Mouse (Mus musculus): ENCODE measurements around the gene Kank1. TPM values are rescaled to one million over a fixed set of nuclear protein-coding genes. Genes with fewer than 3 reads are reported as not detected.

Gene Kank1
- polyA plus RNA-seq, 1 experiment from 2014 or later, result 13.5 TPM

DNA sequence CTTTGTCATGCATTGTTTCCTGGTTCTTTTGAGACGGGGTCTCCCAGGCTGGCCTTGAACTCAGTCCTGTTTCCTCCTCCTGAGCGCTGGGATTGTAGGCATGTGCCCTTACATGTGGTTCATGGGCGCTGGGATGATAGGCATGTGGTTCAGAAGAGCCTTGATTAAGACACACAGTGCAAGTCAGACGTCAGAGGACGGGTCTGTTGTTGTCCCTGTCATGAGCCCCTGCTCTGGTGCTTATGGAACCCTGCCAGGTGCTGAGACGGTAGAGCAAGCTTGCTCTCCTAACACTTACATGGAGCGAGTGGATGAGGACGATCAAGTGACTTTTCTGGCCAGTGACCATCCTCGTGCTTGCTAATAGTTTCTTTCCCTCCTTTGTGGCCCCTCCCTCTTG, 143.9 kb downstream of the Kank1 start:
- WGBS, result 86% methylated on average over 9 of the region's 9 CpGs
- Histone ChIP-seq H3K9ac (no peak overlapping the region), H3K4me1 (peaks cover 6% of the 10 kb centered on the region), H3K4me3 (no peak overlapping the region), H3K9me3 (no peaks in the 10 kb centered on the region), H3K4me2 (replicated peaks) (no peak overlapping the region), H3K27ac (no peak overlapping the region), H3K36me3 (no peaks in the 10 kb centered on the region), H3K27me3 (replicated peaks) (no peaks in the 10 kb centered on the region)
- no peak for ATAC-seq (ENCODE audit: low FRiP score, low read depth)

DNA sequence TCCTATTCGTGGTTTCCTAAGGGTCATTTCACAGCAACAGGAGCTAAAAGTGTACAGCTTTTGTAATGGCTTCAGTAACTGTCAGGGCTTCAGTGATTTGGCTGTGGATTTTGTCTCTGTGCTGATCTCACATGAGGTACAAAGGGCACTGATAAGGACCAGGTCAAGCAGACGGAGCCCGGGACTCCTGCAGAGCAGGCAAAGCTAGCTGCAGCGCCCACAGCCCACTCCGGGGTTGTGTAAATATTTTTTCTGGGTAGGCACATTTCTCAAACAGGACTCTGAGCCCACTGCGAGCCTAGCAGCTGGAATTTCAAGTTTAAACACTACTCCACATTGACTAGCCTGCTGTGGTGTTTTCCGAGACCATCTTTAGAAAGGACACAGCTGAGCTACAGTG, 145.2 kb downstream of the Kank1 start:
- Histone ChIP-seq H3K27me3 (replicated peaks) (no peaks in the 10 kb centered on the region), H3K36me3 (no peaks in the 10 kb centered on the region), H3K9me3 (no peaks in the 10 kb centered on the region), H3K4me2 (replicated peaks) (no peak overlapping the region), H3K4me1 (peaks cover 6% of the 10 kb centered on the region), H3K27ac (no peak overlapping the region), H3K9ac (no peak overlapping the region), H3K4me3 (no peak overlapping the region)
- WGBS, result 50% methylated on average over 7 of the region's 7 CpGs
- no peak for ATAC-seq (ENCODE audit: low FRiP score, low read depth)

DNA sequence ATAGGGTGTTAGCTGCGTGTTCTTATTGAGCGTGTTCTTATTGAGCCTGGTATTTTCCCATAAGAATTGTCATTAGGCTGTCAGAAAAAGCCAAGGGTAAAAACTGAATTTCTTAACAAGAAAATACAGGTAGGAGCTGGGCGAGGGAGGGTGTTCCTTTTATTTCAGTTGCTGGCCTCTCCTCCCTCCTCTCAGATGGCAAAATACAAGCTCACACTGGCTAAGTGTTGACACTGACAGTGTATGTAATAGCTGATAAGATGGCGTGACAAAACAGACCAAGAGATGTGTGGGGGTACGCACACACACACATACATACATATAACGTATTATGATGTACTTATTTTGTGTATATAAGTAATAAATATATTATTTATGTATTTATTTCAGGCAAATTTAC, 145.7 kb downstream of the Kank1 start:
- no peaks in the 10 kb centered on the region for H3K9me3 ChIP-seq
- 85% methylated on average over 6 of the region's 6 CpGs for WGBS
- H3K27ac ChIP-seq, result no peak overlapping the region
- no peaks in the 10 kb centered on the region for H3K27me3 ChIP-seq (replicated peaks)
- H3K9ac ChIP-seq, result no peak overlapping the region
- peaks cover 6% of the 10 kb centered on the region for H3K4me1 ChIP-seq
- H3K36me3 ChIP-seq, result no peaks in the 10 kb centered on the region
- no peak for ATAC-seq (ENCODE audit: low FRiP score, low read depth)
- H3K4me2 ChIP-seq (replicated peaks), result no peak overlapping the region
- no peak overlapping the region for H3K4me3 ChIP-seq

DNA sequence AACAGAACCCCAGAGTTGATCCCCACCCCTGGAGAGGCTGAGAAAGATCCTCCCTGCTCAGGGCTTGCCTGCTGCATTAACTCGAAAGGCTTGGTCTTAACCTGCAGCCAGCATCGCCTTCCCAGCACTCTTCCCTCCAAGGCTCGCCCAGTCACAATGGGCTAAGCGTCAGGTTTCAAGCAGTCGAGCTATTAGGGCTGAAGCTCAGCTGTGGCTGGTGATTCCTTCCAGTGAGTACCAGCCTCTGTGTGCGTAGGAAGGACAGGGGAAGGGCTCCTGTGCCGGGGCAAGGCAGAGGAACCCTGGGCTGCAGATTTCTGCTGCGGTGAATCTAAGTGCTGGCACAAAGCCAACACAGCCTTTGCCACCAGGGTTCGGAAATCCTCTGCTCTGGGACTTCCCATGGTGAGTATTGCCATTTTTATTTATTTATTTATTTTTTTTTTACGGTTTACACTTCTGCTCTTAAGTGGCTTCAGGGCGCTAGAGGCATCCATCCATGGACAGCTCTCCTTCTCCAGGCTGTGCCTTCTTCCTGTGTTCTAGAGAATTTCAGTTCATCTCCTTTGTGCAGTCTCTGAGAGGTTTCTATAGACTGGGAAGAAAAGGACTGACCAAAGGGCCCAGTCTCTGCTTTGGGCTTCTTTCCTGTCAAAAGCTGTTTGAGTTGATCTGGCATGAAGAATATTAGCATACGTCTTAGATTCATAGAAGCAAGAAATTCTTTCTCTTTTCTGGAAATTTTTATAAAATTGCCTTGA, 146.8 kb downstream of the Kank1 start:
- ATAC-seq (ENCODE audit: low FRiP score, low read depth), result peak; percentile 63; the same call in 1 of the 2 replicates
- Histone ChIP-seq H3K27ac (no peak overlapping the region), H3K4me1 (peaks cover 6% of the 10 kb centered on the region), H3K9ac (no peak overlapping the region), H3K4me3 (no peak overlapping the region), H3K36me3 (no peaks in the 10 kb centered on the region), H3K27me3 (replicated peaks) (no peaks in the 10 kb centered on the region), H3K4me2 (replicated peaks) (peak overlapping the region; percentile 32; the same call in 1 of the 2 replicates), H3K9me3 (no peaks in the 10 kb centered on the region)
- 18% methylated on average over 12 of the region's 12 CpGs for WGBS

DNA sequence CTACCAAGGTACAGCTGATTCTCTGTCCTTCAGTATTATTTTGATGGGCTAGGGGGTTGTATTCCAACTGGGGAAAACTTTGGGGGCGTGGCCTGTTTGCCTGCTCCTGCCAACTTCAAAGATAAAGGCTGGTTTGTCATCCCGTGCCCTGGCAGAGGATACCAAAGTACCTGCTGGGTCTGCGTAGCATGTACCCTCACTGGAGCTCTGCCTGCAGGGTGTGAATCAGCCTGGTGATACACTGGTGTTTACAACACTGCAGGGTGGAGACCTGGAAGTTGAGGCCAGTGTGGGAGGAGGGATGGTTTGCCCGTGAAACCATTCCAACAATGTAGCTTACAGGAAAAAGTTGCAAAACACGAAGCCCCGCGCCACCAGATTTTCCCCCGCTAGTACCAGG, 149.2 kb downstream of the Kank1 start:
- no peak overlapping the region for H3K9ac ChIP-seq
- no peak overlapping the region for H3K4me3 ChIP-seq
- H3K4me1 ChIP-seq, result peaks cover 6% of the 10 kb centered on the region
- no peaks in the 10 kb centered on the region for H3K9me3 ChIP-seq
- H3K36me3 ChIP-seq, result no peaks in the 10 kb centered on the region
- ATAC-seq (ENCODE audit: low FRiP score, low read depth), result no peak
- WGBS, result 83% methylated on average over 8 of the region's 8 CpGs
- H3K27ac ChIP-seq, result no peak overlapping the region
- H3K4me2 ChIP-seq (replicated peaks), result no peak overlapping the region
- no peaks in the 10 kb centered on the region for H3K27me3 ChIP-seq (replicated peaks)

DNA sequence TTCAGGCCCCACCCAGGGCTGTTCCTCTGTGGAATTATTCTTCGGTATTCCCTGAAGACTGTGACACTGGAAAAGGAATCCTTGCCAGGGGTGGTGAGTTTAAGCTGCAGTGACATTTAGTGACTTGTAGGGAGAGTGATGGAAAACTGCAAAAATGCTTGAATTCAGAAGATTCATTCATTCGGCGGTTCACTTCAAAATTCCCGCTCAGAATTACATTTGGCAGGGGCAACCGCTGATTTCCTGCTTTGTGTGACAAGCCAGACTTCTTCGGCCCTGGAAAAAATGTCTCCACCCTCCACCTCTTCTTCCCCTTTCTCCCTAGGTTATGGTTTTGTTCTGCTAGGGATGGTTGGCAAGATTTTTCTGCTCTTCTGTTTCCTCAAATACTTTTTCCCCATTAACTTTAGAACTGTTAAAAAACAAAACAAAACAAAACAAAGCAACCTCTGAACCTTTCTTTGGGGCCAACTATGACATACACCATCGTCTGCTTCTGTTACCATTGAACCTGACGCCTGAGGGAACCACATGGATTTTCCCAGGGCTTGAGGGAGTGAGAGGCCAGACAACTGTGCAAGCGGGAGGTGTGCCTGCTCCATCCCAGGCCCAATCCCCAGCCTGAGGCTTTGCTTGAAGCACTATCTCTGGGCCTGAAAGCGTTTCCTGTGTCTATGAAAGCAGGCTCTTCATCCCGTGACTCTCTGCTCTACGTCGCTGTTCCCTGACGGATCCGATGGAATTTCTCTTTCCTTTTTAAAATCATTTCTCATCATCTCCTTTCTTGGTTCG, 150.1 kb downstream of the Kank1 start:
- H3K4me3 ChIP-seq, result no peak overlapping the region
- no peaks in the 10 kb centered on the region for H3K27me3 ChIP-seq (replicated peaks)
- no peaks in the 10 kb centered on the region for H3K36me3 ChIP-seq
- no peak overlapping the region for H3K9ac ChIP-seq
- H3K4me2 ChIP-seq (replicated peaks), result no peak overlapping the region
- H3K9me3 ChIP-seq, result no peaks in the 10 kb centered on the region
- 89% methylated on average over 16 of the region's 16 CpGs for WGBS
- peaks cover 6% of the 10 kb centered on the region for H3K4me1 ChIP-seq
- H3K27ac ChIP-seq, result no peak overlapping the region
- no peak for ATAC-seq (ENCODE audit: low FRiP score, low read depth)

DNA sequence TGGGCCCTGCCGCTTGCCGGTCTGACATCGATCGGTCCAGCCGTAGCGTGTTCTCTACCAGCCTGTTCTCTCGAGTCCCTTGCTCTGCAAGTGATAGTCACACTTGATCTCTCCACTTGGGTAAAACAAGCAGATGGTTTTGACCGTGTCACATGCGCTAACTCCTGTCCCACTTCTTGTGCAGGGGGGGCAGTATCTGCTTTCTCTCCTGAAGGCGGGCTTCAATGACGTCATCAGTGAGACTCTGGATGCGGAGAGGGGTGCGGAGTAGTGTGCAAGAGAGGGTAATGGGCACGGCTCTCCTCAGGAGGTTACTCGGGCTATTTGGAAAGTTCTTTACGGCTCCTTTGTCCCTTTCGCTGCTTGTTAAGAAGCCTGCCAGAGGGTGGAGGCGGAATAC, 151.1 kb downstream of the Kank1 start:
- Histone ChIP-seq H3K4me3 (no peak overlapping the region), H3K9me3 (no peaks in the 10 kb centered on the region), H3K4me1 (peaks cover 6% of the 10 kb centered on the region), H3K9ac (no peak overlapping the region), H3K27ac (no peak overlapping the region), H3K4me2 (replicated peaks) (no peak overlapping the region), H3K27me3 (replicated peaks) (no peaks in the 10 kb centered on the region), H3K36me3 (no peaks in the 10 kb centered on the region)
- no peak for ATAC-seq (ENCODE audit: low FRiP score, low read depth)
- WGBS, result 74% methylated on average over 18 of the region's 18 CpGs

DNA sequence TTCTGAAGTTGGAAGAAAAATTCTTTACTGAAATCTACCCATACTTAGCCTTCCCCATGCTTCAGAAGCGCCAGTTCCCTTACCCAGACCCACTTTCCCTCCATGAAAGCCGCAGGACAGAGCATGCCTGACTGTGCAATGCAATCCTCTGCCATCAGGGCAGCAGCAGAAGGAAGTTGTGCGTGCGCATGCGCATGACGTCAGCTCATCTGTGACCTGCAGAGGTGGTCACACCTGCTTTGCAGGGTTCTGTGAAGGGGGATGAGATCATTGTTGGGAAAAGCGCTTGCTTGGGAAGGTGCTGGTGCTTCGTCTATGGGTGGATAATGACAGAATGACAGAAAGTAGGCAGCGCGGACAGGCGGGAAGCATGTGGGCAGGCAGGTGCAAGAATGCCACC, 155.4 kb downstream of the Kank1 start:
- WGBS, result 95% methylated on average over 11 of the region's 11 CpGs
- H3K9ac ChIP-seq, result no peak overlapping the region

DNA sequence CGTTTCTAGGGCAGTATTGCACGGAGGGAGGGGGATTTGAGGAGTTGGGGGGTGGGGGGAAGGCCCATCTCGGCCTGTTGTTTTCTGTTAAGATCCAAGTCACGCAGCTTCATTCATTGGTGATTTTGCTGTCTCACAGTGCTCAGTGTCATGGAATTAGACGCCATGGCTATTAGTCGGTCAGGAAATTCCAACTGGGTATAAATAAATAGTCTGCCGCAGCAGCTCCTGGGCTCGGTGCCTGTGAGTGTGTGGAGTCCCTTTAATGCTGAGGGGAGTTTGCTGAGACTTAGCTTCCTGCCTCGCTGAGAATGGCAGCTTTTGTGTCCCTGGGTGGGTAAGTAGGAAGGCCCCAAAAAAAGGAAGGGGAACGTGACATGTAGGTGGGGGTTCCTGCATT, 158.3 kb downstream of the Kank1 start:
- 23% methylated on average over 10 of the region's 10 CpGs for WGBS
- peak overlapping the region; percentile 25 for H3K4me2 ChIP-seq (replicated peaks)
- H3K9me3 ChIP-seq, result no peaks in the 10 kb centered on the region
- no peaks in the 10 kb centered on the region for H3K36me3 ChIP-seq
- H3K9ac ChIP-seq, result no peak overlapping the region
- H3K27ac ChIP-seq, result no peak overlapping the region
- no peak overlapping the region for H3K4me3 ChIP-seq
- no peaks in the 10 kb centered on the region for H3K27me3 ChIP-seq (replicated peaks)
- peak; percentile 46; the same call in 1 of the 2 replicates for ATAC-seq (ENCODE audit: low FRiP score, low read depth)
- peaks cover 20% of the 10 kb centered on the region for H3K4me1 ChIP-seq

More for the DNA sequence above, 155.4 kb downstream of the Kank1 start:
- Histone ChIP-seq H3K4me1 (0 out of 2 replicates have a peak, but pooled peaks cover 9% of the 10 kb centered on the region), H3K27ac (no peak overlapping the region), H3K36me3 (no peaks in the 10 kb centered on the region), H3K27me3 (replicated peaks) (no peaks in the 10 kb centered on the region), H3K4me3 (no peak overlapping the region), H3K4me2 (replicated peaks) (no peak overlapping the region), H3K9me3 (no peaks in the 10 kb centered on the region)
- ATAC-seq (ENCODE audit: low FRiP score, low read depth), result no peak

DNA sequence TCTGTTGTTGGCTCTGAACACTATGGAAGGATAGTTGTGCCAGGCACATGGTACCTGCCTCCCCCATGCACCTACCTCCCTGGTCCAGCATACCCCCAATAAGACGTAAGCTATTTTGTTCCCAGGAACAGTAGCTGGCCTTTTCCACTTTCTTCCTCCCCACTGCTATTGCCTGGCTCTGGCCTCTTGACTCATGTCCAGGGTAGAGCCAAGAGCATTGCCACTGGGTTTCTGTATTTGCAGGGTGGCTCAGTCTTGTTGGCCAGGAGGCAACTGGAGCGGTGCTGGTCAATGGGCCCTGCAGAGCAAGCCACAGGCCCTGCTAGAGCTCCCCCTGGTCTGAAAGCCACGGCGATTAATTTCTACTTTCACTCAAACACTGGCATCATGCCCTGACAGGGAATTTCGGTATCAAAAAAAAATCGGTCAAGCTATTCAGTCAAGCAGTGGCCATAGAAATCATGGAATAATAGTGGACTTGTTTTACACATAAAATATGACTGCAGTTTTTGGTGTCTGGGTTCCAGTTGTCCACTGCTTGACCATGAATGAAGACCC, 160.0 kb downstream of the Kank1 start:
- Histone ChIP-seq H3K27me3 (replicated peaks) (no peaks in the 10 kb centered on the region), H3K4me2 (replicated peaks) (no peak overlapping the region), H3K27ac (no peak overlapping the region), H3K9me3 (no peaks in the 10 kb centered on the region), H3K4me3 (no peak overlapping the region), H3K36me3 (no peaks in the 10 kb centered on the region), H3K4me1 (peaks cover 34% of the 10 kb centered on the region), H3K9ac (no peak overlapping the region)
- ATAC-seq (ENCODE audit: low FRiP score, low read depth), result no peak
- WGBS, result 94% methylated on average over 6 of the region's 6 CpGs

DNA sequence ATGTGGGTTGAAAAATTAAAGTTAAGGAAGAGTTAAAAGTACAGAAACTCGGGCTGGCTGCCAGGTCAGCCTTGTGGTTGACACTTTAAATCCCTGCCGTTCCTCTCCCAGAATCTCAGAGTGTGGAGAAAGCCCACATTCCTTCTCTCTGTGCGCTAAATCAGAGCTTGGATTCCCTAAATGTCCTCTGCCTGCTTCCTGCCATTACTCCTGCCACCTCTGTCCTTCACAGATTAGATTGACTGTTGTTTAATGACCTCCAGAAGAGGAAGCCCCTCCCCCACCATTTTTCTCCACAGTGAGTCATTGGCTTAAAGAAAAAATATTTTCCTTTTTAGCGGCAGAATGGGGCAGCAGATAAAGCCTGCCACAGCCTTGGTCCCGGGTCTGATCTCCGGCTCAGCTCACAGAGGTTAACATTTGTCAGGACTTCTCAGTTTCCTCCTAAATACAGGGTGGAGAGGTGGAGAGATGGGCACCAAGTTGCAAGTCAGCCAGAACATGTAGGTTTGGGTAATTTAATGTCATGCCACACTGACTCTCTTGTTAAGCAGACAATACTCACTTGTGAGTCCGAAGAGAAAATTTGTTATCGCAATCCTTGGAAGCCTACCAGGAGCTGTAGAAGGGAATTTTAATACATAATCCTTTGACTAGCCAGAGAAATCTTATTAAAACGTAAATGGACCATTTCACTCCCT, 162.9 kb downstream of the Kank1 start:
- no peak; the same call in 1 of the 2 replicates for ATAC-seq (ENCODE audit: low FRiP score, low read depth)

More for the DNA sequence above, 162.9 kb downstream of the Kank1 start:
- Histone ChIP-seq H3K4me1 (peaks cover 34% of the 10 kb centered on the region), H3K36me3 (no peaks in the 10 kb centered on the region), H3K9ac (no peak overlapping the region), H3K27me3 (replicated peaks) (no peaks in the 10 kb centered on the region; the same call in 1 of the 2 replicates), H3K4me2 (replicated peaks) (peak overlapping the region; percentile 45), H3K27ac (no peak overlapping the region), H3K4me3 (no peak overlapping the region), H3K9me3 (no peaks in the 10 kb centered on the region)
- 17% methylated on average over 9 of the region's 9 CpGs for WGBS

Measured in neural tube, embryonic 12.5 days (tissue).